Mouse (Mus musculus) embryonic fibroblast, embryonic 13.5 days (primary cell): ENCODE results near the gene Krtap5-2. TPM values are rescaled to one million over a fixed set of nuclear protein-coding genes. Genes with fewer than 3 reads are reported as not detected.
"Not testable (repeated sequence)": the region's sequence is repeated elsewhere in the genome, so short reads cannot be mapped to it uniquely, and the experiment has no call there.

Experiments
- H3K27ac ChIP-seq: 2 replicates; pipeline ENCODE4 v1.5.1; 2012; ENCODE audit warnings: low read length, control low read depth, inconsistent platforms; ENCODE audit not compliant: insufficient read depth
- H3K4me1 ChIP-seq: 2 replicates; pipeline ENCODE4 v1.6.1; 2011; ENCODE audit warnings: low read length; ENCODE audit not compliant: control insufficient read depth, insufficient read depth
- H3K4me3 ChIP-seq: 2 replicates; pipeline ENCODE4 v1.5.1; 2011; ENCODE audit warnings: mild to moderate bottlenecking, control low read depth, low read length; ENCODE audit not compliant: insufficient read depth
- CTCF ChIP-seq: IDR thresholded peaks from 2 replicates; pipeline ENCODE4 v1.5.1; 2011; ENCODE audit warnings: mild to moderate bottlenecking, control low read depth, low read length, moderate library complexity, borderline replicate concordance; ENCODE audit not compliant: insufficient read depth
- POLR2A ChIP-seq: IDR thresholded peaks from 2 replicates; pipeline ENCODE4 v1.6.1; 2011; ENCODE audit warnings: low read depth, mild to moderate bottlenecking, control low read depth, low read length, moderate library complexity
- polyA plus RNA-seq: library from polyadenylated mRNA; stranded (reverse); fragments of >200 nt; gene quantifications from 2 replicates; pipeline ENCODE4 v1.2.4, GENCODE M21; 2011; ENCODE audit warnings: low read depth; ENCODE audit not compliant: missing spikeins, insufficient read length

The Krtap5-2 gene
- polyA plus RNA-seq: not detected in 2 replicates

DNA sequence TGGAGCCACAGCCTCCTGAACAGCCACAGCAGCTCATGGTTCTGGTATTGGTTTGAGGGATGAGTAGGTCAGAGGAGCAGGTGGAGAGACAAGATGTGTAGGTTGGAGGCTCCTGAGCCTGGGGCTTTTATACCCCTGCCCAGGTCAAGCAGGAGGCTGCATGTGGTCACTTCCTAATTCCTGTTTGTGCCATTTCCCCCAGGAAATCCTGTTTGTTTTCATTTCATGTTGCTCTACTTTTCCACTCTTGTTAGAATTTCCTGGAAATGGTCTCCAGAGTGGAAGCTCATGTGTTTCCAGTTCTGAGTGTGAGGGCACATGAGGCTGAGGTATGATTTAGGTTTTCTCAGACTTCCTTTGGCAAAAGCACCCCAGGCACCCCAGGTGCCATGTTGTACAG, at the start of gene Krtap5-2:
Krtap5-2 (minus strand) TSS at position 101 of the 400 bp plus-strand sequence.
- not testable (repeated sequence) for H3K4me3 ChIP-seq, H3K4me1 ChIP-seq, H3K27ac ChIP-seq

DNA sequence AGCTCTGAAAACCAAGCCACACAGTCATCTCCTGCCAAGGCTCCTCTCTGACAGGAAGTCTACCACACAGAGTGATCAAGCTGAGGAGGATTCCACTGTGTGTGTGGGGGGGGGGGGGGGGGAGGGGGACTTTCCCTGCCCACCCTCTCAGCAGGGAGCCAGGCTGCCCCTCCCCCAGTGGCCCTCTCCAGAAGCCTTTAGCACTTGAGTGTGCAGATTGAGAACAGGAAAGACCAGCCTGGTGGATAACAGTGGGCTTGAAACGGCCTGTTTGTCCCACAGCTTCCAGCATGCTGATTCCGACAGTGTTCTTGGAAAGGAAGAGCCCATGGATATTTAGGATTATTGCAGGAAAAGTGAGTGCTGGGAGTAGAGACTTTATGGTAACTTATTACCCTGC, 48.7 kb upstream of the Krtap5-2 start:
- Histone ChIP-seq H3K4me1 (no peaks in the 10 kb centered on the region), H3K27ac (no peak overlapping the region), H3K4me3 (no peak overlapping the region)
- TF ChIP-seq POLR2A (no peak), CTCF (no peak)

DNA sequence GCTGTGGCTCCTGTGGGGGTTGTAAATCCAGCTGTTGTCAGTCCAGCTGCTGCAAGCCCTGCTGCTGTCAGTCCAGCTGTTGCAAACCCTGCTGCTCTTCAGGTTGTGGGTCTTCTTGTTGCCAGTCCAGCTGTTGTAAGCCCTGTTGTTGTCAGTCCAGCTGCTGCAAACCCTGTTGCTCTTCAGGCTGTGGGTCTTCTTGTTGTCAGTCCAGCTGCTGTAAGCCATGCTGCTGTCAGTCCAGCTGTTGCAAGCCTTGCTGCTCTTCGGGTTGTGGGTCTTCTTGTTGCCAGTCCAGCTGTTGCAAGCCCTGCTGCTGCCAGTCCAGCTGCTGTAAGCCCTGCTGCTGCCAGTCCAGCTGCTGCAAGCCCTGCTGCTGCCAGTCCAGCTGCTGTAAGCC, 36.3 kb upstream of the Krtap5-2 start:
- not testable (repeated sequence) for H3K4me1 ChIP-seq, H3K4me3 ChIP-seq, H3K27ac ChIP-seq

DNA sequence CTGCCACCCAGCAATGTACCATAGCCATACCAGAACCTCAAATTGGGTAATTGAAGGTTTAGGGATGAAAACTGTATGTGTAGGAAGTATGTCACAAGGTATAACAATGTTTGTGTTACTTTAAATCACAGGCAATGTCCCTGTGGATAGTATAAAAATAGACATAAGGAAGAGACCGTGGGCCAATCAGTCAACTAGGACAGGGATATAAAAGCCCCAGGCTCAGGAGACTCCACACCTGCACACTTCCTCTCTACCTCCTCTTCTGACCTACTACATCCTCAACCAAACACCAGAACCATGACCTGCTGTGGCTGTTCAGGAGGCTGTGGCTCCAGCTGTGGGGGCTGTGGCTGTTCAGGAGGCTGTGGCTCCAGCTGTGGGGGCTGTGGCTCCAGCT, 35.8 kb upstream of the Krtap5-2 start, which contains the start of gene Gm7579:
Gm7579 (plus strand) TSS at position 301 of the 400 bp plus-strand sequence.
- TF ChIP-seq POLR2A (no peak), CTCF (no peak)
- Histone ChIP-seq H3K27ac (no peak within 1 kb of the TSS), H3K4me1 (no peaks in the 10 kb centered on the region), H3K4me3 (no peak within 1 kb of the TSS)

DNA sequence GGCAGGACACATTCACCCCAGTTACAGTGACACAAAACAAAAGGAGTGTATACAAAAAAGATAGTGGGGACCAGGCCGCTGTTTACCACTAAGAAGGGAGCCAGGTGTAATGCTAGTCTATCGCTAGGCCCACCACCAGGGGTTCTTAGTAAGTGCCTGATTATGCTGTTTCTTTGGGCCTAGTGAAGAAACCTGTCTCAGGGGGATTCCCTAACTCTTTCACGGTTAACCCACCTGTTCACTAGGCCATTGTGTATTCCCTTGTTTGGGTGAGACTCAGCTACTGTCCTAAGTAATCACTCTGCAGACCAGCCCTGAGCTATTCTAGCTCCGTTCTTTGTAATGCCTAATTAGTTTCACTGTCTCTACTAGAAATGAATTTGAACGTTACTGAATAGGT, 31.1 kb upstream of the Krtap5-2 start:
- H3K4me3 ChIP-seq: not testable (repeated sequence)

DNA sequence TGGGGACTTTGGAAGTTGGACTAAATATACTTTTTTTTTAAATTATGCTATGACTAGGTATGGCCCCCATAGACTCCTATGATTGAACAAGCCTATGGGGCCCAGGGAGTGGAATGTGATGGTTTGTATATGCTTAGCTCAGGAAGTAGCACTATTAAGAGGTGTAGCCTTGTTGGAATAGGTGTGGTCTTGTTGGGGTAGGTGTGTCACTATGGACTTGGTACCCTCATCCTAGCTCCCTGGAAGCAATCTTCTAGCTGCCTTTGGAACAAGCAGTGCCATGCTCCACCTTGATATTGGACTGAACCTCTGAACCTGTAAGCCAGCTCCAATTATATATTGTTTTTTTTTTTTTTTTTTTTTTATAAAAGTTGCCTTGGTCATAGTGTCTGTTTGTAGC, 29.7 kb upstream of the Krtap5-2 start:
- Histone ChIP-seq H3K27ac (no peak overlapping the region), H3K4me1 (no peaks in the 10 kb centered on the region), H3K4me3 (no peak overlapping the region)
- TF ChIP-seq CTCF (no peak), POLR2A (no peak)

More for the DNA sequence above, 31.1 kb upstream of the Krtap5-2 start:
- H3K4me1 ChIP-seq, H3K27ac ChIP-seq: not testable (repeated sequence)

DNA sequence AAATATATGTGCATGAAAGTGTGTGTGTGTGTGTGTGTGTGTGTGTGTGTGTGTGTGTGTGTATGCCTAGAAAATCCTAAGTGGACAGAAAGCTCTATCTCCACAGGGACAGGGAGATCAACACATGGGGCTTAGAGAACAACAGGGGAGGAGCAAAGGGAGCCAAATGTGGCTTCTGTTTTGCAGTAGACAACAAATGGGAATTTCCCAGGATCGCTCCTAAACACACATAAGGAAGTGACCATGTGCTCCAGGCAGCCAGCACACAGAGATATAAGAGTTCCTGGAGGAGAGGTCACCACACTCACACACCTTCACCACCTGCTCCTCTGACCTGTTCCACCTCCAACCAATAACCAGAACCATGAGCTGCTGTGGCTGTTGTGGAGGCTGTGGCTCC, 25.3 kb upstream of the Krtap5-2 start, which contains the start of gene Krtap5-3:
Krtap5-3 (plus strand) TSS at position 301 of the 400 bp plus-strand sequence.
- Histone ChIP-seq H3K4me1 (no peaks in the 10 kb centered on the region), H3K4me3 (no peak within 1 kb of the TSS), H3K27ac (no peak within 1 kb of the TSS)
- TF ChIP-seq CTCF: no peak

DNA sequence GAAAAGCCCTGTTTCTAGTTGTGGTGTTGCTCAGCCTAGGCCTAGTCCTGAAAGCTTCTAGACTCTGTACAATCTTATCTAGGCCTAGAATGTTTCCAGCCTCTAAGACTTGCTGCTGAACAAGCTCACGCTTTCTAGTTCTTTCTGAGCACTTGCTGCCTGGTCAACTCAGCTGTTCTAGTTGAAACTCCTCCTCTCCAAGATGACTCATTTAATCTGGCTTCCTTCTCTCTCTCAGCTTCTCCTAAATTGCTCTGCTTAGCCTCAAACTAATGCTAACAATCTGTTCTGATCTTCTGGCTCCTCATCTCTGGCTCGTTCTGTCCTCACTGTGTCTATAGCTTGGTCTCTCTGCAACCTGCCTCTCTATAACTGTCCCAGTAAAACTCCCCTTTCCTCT, 22.9 kb upstream of the Krtap5-2 start:
- H3K27ac ChIP-seq: no peak overlapping the region
- no peaks in the 10 kb centered on the region for H3K4me1 ChIP-seq
- no peak overlapping the region for H3K4me3 ChIP-seq
- no peak for TF ChIP-seq POLR2A
- no peak for TF ChIP-seq CTCF

DNA sequence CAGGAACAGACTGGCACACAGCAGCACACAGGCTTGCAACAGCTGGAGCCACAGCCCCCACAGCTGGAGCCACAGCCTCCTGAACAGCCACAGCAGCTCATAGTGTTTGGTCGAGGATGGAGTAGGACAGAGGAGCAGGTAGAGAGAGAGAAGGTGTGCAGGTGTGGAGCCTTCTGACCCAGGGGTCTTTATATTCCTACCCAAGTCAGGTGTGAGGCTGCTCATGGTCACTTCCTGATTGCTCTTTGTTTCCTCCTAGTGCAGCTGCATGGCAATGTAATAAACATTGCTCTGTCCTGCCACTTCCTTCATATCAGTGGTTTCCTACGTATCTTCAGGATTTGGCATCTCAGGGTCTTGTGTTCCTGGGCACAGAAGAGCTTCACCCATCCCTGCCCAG, 14.5 kb upstream of the Krtap5-2 start, which contains the start of gene Gm10153:
Gm10153 (minus strand) TSS at position 101 of the 400 bp plus-strand sequence.
- no peak within 1 kb of the TSS for H3K27ac ChIP-seq
- no peak within 1 kb of the TSS for H3K4me3 ChIP-seq
- TF ChIP-seq CTCF: no peak
- TF ChIP-seq POLR2A: no peak
- no peaks in the 10 kb centered on the region for H3K4me1 ChIP-seq

DNA sequence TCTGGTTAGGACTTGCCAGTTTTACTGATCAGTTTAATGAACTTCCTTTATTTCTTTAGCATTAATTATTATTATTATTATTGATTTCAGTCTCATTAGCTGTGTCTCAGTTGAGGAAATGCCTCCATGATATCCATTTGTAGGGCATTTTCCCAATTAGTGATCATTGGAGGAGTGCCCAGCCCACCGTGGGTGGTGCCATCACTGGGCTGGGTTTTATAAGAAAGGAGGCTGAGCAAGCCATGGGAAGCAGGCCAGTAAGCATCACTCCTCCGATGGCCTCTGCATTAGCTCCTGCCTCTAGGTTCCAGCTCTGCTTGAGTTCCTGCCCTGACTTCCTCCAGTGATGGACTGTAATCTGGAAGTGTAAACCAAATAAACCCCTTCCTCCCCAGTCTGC, 12.4 kb upstream of the Krtap5-2 start:
- TF ChIP-seq POLR2A: no peak
- TF ChIP-seq CTCF: no peak
- no peaks in the 10 kb centered on the region for H3K4me1 ChIP-seq
- H3K4me3 ChIP-seq: no peak overlapping the region
- no peak overlapping the region for H3K27ac ChIP-seq

DNA sequence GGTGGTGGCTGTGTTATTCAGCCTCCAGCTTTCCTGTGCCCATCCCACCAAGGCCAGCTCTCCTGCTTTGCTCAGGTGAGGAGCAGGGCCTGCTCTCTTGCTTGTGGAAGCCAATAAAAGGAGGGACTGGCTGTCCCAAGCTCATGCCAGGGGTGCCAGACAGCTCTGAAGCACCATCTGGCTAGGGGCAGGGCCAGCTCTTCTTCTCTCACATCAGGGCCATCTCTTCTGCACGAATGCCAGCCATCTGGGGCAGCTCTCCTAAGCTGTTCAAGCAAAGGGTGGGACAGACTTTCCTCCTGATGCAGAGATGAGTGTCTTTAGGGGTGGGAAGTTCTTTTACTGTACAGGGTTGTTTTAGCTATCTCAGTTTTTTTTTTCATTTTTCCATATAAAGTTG, 5.2 kb upstream of the Krtap5-2 start:
- no peak overlapping the region for H3K4me3 ChIP-seq
- no peak overlapping the region for H3K27ac ChIP-seq
- H3K4me1 ChIP-seq: no peaks in the 10 kb centered on the region
- TF ChIP-seq CTCF (no peak), POLR2A (no peak)
